Mouse (Mus musculus) embryonic facial prominence, embryonic 11.5 days (tissue): ENCODE measurements at regions not wholly inside any gene's neighbourhood (a gene's known extent, or its start where the extent isn't known, plus 50 kb on each side); places are given as distances from the start of the nearest gene placed in this dataset.

Experiments
- ATAC-seq: fragments of 200-750 bp; cut with Nextera tagmentation; replicated peaks from 2 replicates; pipeline ENCODE4 v1.8.0; 2017; ENCODE audit warnings: low read depth; ENCODE audit not compliant: insufficient number of reproducible peaks, low FRiP score, low TSS enrichment
- DNase-seq: peaks from one replicate; pipeline ENCODE4 v3.0.0-alpha.2; 2015; ENCODE audit warnings: low spot score
- H3K27ac ChIP-seq: fragments of 300-500 bp; sonication (generic); replicated peaks from 2 replicates; pipeline ENCODE4 v1.5.1; 2014; ENCODE audit warnings: mild to moderate bottlenecking, low read depth, low read length, control low read depth
- H3K27me3 ChIP-seq: fragments of 300-500 bp; sonication (generic); 2 replicates; pipeline ENCODE4 v1.6.1; 2014; ENCODE audit warnings: mild to moderate bottlenecking, low read length, moderate library complexity, mixed read lengths; ENCODE audit not compliant: control insufficient read depth, insufficient read depth
- H3K36me3 ChIP-seq: fragments of 300-500 bp; sonication (generic); replicated peaks from 2 replicates; pipeline ENCODE4 v1.6.1; 2014; ENCODE audit warnings: low read depth, mild to moderate bottlenecking, low read length, moderate library complexity, mixed read lengths; ENCODE audit not compliant: control insufficient read depth, insufficient read depth
- H3K4me1 ChIP-seq: fragments of 300-500 bp; sonication (generic); 2 replicates; pipeline ENCODE4 v1.6.1; 2014; ENCODE audit warnings: low read length, mixed read lengths; ENCODE audit not compliant: control insufficient read depth, insufficient read depth
- H3K4me2 ChIP-seq: fragments of 300-500 bp; sonication (generic); 2 replicates; pipeline ENCODE4 v1.6.1; 2014; ENCODE audit warnings: low read depth, mild to moderate bottlenecking, control low read depth, low read length, moderate library complexity
- H3K4me3 ChIP-seq: fragments of 300-500 bp; sonication (generic); 2 replicates; pipeline ENCODE4 v1.5.1; 2014; ENCODE audit warnings: low read depth, low read length, control low read depth
- H3K9ac ChIP-seq: fragments of 300-500 bp; sonication (generic); replicated peaks from 2 replicates; pipeline ENCODE4 v1.6.1; 2014; ENCODE audit warnings: mild to moderate bottlenecking, control low read depth, low read length
- H3K9me3 ChIP-seq: fragments of 300-500 bp; sonication (generic); replicated peaks from 2 replicates; pipeline ENCODE4 v1.6.1; 2016; ENCODE audit warnings: mild to moderate bottlenecking, low read length, inconsistent platforms, mixed read lengths; ENCODE audit not compliant: control insufficient read depth
- WGBS: fragments of 180-500 bp; shearing (Covaris S2); extraction: QIAGEN DNeasy Blood & Tissue Kit; methylation state at CpG from one replicate; pipeline ENCODE4 v1.1.7; 2014; 5-methylcytosine and 5-hydroxymethylcytosine counted together

DNA sequence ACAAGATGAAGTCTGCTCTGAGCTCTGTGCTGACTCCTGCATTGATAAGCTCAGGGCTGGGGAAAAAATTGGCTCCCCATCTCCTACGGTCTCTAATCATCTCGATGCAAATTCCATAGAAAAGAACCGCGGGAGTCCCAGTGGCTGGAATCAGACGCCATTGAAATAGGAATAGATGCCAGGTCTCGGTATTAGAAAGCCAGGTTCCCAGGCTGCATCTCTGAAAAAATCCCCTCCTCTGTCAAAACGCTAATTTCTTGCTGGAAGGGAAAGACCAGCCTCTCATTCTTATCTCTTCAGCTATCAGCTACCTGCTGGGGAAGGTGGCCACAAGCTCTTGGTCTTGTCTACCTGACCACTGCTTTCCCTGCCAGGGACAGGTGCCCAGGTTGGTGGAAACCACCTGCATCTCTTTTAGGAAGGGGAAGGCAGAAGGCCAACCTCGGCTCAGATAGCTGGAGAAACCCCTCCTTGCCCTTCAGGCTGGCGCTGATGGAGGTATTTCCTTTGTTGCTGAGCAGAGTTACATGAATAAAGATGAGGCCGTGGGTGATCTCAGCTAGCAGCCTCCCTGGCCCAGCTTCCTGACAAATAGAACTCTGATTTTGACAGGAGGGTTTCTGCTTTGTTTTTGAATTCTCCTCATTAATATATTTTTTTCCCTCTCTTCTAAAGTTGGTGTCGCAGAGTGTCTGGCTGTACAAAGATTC is 638.1 kb downstream of the Tbc1d22a start:
- no peaks in the 10 kb centered on the region for H3K9me3 ChIP-seq
- no peak overlapping the region for H3K9ac ChIP-seq
- H3K4me3 ChIP-seq: no peak overlapping the region
- ATAC-seq (no peak), DNase-seq (no peak)
- H3K27ac ChIP-seq: no peak overlapping the region
- H3K4me2 ChIP-seq: no peak overlapping the region
- no peaks in the 10 kb centered on the region for H3K4me1 ChIP-seq
- WGBS: 32% methylated on average over 11 of the region's 11 CpGs
- no peaks in the 10 kb centered on the region for H3K27me3 ChIP-seq
- H3K36me3 ChIP-seq: no peaks in the 10 kb centered on the region

DNA sequence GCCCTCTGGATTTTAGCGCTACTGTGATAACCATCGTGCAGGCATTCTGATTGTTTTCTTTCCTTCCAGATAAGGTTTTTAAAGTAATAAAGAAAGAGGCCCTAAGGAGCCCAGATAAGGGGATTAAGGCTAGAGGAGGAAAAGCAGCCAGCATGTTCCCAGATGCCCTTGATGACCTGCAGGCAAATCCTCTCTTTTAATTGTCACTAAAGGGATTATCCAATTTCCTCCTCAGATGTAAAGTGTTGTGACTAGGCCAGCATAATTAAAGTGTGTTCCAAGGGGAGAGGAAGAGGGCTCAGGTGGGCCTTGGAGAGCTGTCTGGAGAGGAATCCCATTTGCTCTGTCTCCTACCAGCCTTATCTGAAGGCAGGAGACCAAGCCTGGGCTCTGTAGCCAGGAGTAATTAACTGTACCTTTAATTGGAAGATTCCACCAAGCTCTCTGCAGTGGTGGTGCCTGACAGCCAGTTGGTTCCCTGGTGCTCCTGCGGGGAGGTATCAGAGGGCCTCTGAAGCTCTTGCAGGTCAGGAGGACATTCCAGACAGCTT is 644.2 kb downstream of the Tbc1d22a start:
- 15% methylated on average over 3 of the region's 3 CpGs for WGBS
- ATAC-seq: no peak

DNA sequence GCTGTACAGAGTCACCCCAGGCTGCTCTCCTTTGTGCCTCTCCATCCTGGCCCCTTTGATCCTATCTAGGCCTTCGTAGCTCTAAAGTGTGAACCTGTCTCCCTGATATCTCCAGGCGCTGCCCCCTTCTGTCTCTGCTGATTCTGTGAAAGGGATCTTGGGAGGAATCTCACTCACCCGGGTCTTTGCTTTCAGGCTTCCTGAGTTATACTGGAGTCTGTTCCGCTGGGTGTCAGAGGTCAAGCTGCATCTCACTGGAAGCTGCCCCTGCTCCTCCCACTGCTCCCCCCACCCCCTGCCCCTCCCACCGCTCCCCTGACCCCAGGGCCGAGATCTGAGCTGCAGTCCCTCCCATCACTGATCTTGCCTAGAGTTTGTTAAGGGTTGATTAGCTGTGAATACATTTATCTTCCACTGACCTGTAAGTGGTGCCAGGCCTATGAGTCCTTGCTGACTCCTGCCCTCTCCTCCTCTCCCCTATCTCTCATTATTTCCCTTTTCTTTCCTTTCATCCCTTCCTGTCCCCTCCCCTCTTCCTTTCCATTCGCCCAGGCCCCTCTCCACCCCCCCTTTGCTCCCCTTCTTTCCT is 661.6 kb downstream of the Tbc1d22a start:
- 6% methylated on average over 7 of the region's 7 CpGs for WGBS
- no peaks in the 10 kb centered on the region for H3K9me3 ChIP-seq

More for the DNA sequence above, 644.2 kb downstream of the Tbc1d22a start:
- Histone ChIP-seq H3K36me3 (no peaks in the 10 kb centered on the region), H3K27ac (no peak overlapping the region), H3K4me3 (no peak overlapping the region), H3K9ac (no peak overlapping the region), H3K9me3 (no peaks in the 10 kb centered on the region), H3K4me1 (no peaks in the 10 kb centered on the region), H3K4me2 (no peak overlapping the region), H3K27me3 (no peaks in the 10 kb centered on the region)
- no peak for DNase-seq

DNA sequence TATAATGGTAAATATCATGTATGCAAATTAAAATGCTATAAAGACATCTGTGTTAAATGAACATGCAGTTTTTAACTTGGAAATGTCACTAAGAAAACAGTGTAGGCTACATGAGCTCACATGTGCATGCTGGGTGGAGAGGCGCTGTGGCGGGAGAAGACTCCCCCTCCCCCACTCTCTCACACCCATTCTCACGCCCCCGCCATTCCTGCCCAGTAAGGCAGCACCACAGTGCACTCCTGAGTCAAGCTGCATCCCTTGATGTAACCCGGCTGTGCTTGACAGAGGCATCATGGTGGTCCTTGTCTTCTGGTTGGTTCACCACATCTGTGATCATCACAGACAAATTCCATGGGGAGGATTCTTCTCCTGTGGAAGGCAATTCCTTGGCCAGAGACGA is 647.1 kb upstream of the Fam19a5 start:
- H3K4me1 ChIP-seq: no peaks in the 10 kb centered on the region
- ATAC-seq (no peak), DNase-seq (no peak)
- no peak overlapping the region for H3K27ac ChIP-seq
- H3K4me2 ChIP-seq: no peak overlapping the region
- no peaks in the 10 kb centered on the region for H3K9me3 ChIP-seq
- 74% methylated on average over 6 of the region's 6 CpGs for WGBS
- H3K9ac ChIP-seq: no peak overlapping the region
- H3K36me3 ChIP-seq: no peaks in the 10 kb centered on the region
- H3K4me3 ChIP-seq: no peak overlapping the region
- H3K27me3 ChIP-seq: no peaks in the 10 kb centered on the region

More for the DNA sequence above, 661.6 kb downstream of the Tbc1d22a start:
- peak; percentile 75 for ATAC-seq
- Histone ChIP-seq H3K36me3 (no peaks in the 10 kb centered on the region), H3K27ac (no peak overlapping the region), H3K4me2 (no peak overlapping the region), H3K9ac (peak overlapping the region; percentile 34; the same call in 1 of the 2 replicates), H3K27me3 (no peaks in the 10 kb centered on the region), H3K4me3 (no peak overlapping the region), H3K4me1 (no peaks in the 10 kb centered on the region)
- peak; percentile 28 for DNase-seq

DNA sequence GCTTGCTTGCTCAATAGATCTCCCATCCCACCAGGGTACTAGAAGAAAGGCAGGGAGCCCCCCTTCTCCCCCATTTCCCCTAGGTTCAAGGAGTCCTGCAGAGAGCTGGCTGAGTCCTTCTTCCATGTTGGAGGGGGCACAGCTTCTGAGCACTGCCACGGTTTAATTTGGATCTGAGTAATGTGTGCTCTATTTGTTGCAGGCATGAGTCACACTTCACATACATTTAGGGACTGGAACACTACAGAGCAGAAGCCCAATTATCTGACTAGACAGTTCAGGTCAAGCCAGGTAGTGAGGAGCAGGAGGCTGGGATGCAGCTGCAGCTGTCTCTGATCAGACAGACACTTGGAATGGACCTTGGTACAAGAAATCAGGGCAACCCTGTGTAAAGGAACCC is 644.1 kb upstream of the Fam19a5 start:
- WGBS: 83% methylated on average over 1 of the region's 1 CpGs
- ATAC-seq (no peak), DNase-seq (no peak)
- Histone ChIP-seq H3K27me3 (no peaks in the 10 kb centered on the region), H3K4me3 (no peak overlapping the region), H3K36me3 (no peaks in the 10 kb centered on the region), H3K27ac (no peak overlapping the region), H3K9me3 (no peaks in the 10 kb centered on the region), H3K9ac (no peak overlapping the region), H3K4me1 (no peaks in the 10 kb centered on the region), H3K4me2 (no peak overlapping the region)

DNA sequence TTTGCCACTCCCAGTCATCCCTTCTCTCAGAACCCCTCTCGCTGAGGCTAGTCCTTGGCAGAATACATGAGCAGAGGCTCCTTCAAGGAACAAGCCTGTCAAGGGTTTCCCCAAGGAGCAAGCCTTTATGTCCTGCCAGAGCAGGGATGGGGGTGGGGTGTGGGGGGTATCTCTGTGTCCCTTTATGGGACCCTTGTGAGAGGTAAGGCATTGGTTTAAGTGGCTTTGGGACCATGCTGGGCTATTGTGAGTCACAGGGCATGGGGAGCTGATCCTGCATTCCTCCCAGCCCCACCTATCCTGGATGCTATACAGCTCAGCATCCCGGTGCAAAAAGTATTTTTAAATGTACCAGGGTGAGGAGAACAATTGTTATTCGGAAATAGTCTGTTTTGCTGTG is 641.1 kb upstream of the Fam19a5 start:
- Histone ChIP-seq H3K27me3 (no peaks in the 10 kb centered on the region), H3K4me3 (no peak overlapping the region), H3K4me1 (no peaks in the 10 kb centered on the region), H3K36me3 (no peaks in the 10 kb centered on the region), H3K9me3 (no peaks in the 10 kb centered on the region), H3K4me2 (no peak overlapping the region), H3K27ac (no peak overlapping the region), H3K9ac (no peak overlapping the region)
- no peak for ATAC-seq
- WGBS: 21% methylated on average over 3 of the region's 3 CpGs
- DNase-seq: no peak

DNA sequence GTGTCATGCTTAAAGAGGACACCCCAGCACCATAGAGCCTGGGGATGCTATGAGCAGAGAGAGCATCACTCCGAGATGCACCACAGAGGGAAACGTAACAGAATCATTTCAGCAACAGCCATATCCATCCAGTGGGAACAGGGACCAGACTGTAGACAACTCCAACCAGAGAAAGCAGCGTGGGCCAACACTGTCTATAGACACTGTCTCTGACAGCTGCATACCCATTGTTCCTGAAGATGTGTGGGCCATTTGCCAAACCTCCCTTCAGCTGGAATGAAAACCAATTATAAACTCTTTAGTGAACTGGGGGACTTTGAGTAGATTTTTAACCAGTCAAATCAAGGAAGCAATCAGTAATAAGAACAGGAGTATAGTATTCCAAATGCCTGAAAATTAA is 630.8 kb upstream of the Fam19a5 start:
- no peaks in the 10 kb centered on the region for H3K27me3 ChIP-seq
- ATAC-seq (no peak), DNase-seq (no peak)
- H3K4me1 ChIP-seq: no peaks in the 10 kb centered on the region
- H3K9ac ChIP-seq: no peak overlapping the region
- H3K4me3 ChIP-seq: no peak overlapping the region
- no peak overlapping the region for H3K27ac ChIP-seq
- no peaks in the 10 kb centered on the region for H3K36me3 ChIP-seq
- 78% methylated on average over 3 of the region's 3 CpGs for WGBS
- no peak overlapping the region for H3K4me2 ChIP-seq
- H3K9me3 ChIP-seq: no peaks in the 10 kb centered on the region

DNA sequence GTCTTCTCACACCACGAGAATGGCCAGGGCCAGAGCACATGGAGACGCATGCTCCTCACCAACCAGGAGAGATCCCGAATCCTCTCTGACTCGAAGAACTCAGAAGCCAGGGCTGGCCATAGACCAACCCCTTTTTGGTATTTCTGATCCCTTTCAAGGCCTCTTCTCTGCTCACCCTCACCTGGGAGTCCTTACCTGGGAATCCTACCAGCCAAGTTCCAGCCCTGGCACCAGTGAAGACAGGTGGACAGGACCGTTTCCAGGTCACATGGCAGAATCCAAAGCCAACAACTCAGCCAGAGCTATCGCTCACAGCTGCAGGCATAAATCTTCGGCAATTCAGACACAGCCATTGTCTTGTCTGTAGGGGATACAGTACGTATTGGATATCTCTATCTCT is 626.2 kb upstream of the Fam19a5 start:
- H3K36me3 ChIP-seq: no peaks in the 10 kb centered on the region
- no peaks in the 10 kb centered on the region for H3K4me1 ChIP-seq
- no peaks in the 10 kb centered on the region for H3K27me3 ChIP-seq
- ATAC-seq (no peak), DNase-seq (no peak)
- no peaks in the 10 kb centered on the region for H3K9me3 ChIP-seq
- H3K27ac ChIP-seq: no peak overlapping the region
- H3K4me3 ChIP-seq: no peak overlapping the region
- H3K4me2 ChIP-seq: no peak overlapping the region
- 86% methylated on average over 8 of the region's 8 CpGs for WGBS
- H3K9ac ChIP-seq: no peak overlapping the region
